Mouse (Mus musculus) gonadal fat pad, adult 2 months (tissue): ENCODE measurements around the gene Uck2. TPM values are rescaled to one million over a fixed set of nuclear protein-coding genes. Genes with fewer than 3 reads are reported as not detected.

ENCODE experiments used
- DNase-seq: peaks from one replicate; pipeline ENCODE4 v3.0.0-alpha.2; 2012; ENCODE audit warnings: low read depth
- polyA plus RNA-seq: library from polyadenylated mRNA; depleted of rRNA; stranded (reverse); fragments of >200 nt; gene quantifications from 2 replicates; pipeline ENCODE4 v1.2.3, GENCODE M21; 2012; rRNA removed

The Uck2 gene
- polyA plus RNA-seq, result 9.5 and 12.4 TPM in 2 replicates

GRCm38 (mm10) chr1:167285320-167285355, at the start of gene Uck2:
TSS of gene Uck2 (minus strand) at chr1:167285320.
- no peak for DNase-seq

DNA sequence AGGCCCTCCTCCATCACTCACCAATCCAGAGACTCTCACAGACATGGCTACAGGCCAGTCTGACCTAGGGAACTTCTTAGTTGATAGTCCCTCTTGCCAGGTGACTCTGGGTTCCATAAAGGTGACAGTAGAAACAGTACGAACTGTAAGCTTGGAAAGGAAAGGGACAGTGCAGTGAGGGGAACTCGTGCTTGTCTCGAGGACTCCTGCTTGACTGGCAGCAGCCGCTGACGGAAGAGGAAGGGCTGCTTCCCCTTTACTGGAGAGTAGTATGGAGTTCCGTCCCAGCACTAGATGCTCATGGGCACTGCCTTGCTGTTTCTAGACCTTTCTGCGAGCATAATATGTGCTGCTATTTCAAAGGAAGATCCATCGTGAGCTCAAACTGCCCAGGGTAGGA, 46.0 kb upstream of the Uck2 start:
- DNase-seq, result no peak

GRCm38 (mm10) chr1:167328776-167329175, 43.7 kb upstream of the Uck2 start:
- DNase-seq, result no peak

DNA sequence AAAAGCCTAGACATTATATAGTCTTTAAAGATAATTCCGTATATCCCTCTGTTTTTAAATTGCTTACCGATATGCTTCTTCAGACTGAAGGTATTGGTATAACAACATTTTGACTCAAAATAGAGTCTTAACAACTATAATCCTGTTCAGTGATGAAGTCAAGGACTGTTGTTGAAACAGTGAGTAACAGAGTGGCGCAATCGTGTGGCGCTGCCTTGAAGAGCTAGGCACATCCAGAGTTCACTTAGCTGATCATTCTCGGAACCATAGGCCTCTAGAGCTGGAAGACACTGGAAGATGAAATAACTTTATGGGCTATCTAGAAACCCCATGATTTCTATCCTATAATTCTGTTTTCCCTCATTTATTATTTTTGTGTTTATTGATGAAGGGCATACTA, 36.6 kb upstream of the Uck2 start:
- DNase-seq, result no peak

DNA sequence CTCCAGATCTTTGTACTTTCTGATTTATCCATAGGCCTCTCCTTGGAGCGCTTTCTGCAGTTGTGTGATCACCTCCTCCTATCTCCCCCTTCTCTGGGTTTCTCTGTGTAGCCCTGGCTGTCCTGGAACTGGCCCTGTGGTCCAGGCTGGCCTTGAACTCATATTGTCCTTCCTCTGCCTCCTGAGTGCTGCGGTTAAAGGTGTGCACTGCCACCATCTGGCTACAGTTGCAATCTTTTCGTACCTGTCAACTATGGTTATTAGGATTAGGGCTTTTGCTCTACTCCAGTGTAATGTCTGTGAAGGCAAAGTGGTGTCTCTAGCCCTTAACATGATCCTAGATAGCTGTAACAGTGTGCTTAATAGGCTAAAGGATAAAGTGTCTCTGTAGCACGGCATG, 28.1 kb upstream of the Uck2 start:
- DNase-seq, result no peak

GRCm38 (mm10) chr1:167312367-167312766, 27.2 kb upstream of the Uck2 start:
- no peak for DNase-seq

DNA sequence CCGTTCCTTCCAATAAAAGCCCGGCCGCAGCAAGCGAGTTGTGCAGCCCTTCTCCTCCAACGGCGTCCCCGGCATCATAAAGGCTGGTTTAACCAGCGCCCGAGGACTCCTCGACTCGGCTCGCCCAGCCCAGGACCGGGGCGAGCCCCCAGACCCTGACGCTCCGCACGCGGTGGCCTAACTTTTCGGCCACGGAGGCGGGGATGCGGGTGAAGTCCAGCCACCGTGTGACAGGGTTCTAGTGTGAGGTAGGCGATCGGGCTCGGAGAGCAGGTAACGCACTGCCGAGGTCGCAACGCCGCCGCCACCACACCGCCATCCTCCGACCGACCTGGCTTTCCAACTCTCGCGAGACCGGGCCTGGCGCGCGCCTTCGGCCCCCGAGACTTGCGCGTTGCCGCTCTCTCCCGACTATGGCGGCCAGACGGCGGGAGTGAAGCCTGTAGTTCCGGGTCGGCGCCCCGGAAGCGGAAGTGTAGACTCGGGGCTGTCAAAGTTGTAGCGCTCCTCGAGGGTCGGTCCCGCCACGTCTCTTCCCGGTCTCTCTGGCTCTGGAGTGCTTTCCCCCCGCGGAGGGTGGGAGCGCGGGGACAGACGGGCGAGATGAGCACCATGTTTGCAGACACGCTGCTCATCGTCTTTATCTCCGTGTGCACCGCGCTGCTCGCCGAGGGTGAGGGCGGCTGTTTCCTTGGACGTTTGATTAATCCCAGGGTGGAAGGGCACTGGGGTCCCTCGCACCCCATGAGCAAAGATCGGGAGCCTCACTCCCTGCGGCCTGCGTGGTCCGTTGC, 23.3 kb upstream of the Uck2 start, which contains the start of gene Tmco1:
Gene Tmco1 (plus strand): TSS at position 118 of the 794 bp plus-strand sequence.
- no peak for DNase-seq

GRCm38 (mm10) chr1:167307674-167308073, 22.6 kb upstream of the Uck2 start:
- DNase-seq, result no peak

GRCm38 (mm10) chr1:167306451-167307240, 21.5 kb upstream of the Uck2 start:
- no peak for DNase-seq

DNA sequence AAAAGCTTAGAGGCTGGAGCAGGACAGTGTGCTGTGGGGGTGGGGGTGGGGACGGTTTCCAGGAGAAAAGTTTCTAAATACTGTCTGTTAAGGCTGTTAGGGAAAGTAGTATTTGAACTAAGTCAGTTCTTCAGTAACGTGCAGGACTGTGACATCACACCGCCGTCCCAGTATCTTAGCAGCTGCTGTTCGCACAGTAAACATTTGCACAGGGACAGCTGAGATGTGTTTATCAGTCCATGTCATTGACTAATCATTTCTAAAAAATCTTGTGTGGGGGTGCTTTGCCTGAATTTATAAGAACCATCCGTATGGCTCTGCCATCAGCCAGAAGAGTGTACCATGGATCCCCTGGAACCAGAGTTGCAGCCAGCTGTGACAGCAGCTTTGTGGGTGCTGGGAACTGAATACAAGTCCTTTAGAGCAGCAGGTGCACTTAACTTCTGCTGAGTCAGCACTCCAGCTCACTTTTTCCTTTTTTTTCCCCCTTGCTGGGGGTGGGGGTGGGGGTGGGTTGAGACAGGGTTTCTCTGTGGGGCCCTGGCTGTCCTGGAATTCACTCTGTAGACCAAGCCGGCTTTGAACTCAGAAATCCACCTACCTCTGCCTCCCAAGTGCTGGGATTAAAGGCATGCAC, 20.5 kb upstream of the Uck2 start:
- no peak for DNase-seq

DNA sequence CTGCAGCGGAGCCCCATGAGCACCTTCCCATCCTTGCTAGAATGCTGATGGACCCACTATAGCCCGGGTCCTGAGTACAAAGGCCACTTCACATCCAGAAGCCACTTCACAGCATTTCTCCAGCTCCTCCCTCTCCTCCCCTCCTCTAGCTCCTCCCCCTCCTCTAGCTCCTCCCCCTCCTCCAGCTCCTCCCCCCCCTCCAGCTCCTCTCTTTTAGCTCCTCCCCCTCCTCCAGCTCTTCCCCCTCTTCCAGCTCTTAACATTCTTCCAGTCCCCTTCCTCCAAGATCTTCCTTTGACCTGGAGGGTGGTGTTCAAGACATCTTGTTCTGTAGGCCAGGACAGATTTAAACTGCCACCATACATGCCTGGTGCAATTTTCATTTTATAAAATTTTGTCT, 15.0 kb upstream of the Uck2 start:
- DNase-seq, result no peak

DNA sequence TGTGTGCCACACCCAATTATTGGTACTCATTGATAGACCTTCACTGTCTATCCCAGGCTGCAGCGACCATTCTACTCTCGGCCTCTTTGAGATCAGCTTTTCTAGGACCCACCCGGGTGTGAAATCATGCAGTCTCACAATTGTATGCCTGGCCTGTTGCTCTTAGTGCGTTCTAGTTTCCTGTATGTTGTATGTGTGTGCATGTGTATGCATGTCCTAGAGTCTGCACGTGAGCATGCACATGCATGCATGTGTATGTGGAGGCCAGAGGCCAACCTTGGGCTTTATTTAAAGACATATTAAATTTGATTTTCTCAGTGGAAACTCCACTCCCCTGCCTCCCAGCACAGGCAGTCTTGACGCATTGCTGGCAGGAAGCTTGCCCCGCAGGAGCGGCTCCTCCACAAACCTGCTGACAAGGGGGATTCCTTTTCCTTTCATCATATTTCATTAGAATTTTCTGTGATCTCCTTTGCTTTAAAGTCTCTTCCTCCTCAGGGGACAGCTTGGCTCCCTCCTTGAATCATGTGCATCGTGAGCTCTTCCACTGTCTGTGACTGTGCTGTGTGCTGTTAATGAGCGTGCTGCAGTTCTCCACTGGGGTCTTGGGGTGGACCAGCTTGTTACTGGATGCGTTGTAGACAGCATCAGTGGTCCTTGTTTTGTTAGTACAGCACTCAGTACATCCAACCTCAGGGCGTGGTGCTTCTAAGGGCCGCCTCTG, 10.7 kb upstream of the Uck2 start:
- DNase-seq, result no peak

- DNase-seq, result no peak
Measured at GRCm38 (mm10) chr1:167292447-167292846, 7.3 kb upstream of the Uck2 start.

GRCm38 (mm10) chr1:167291610-167292009, 6.5 kb upstream of the Uck2 start:
- DNase-seq, result no peak

- no peak for DNase-seq
Measured at GRCm38 (mm10) chr1:167290263-167290592, 5.1 kb upstream of the Uck2 start.

- no peak for DNase-seq
Measured at GRCm38 (mm10) chr1:167289567-167290262, 4.6 kb upstream of the Uck2 start.

DNA sequence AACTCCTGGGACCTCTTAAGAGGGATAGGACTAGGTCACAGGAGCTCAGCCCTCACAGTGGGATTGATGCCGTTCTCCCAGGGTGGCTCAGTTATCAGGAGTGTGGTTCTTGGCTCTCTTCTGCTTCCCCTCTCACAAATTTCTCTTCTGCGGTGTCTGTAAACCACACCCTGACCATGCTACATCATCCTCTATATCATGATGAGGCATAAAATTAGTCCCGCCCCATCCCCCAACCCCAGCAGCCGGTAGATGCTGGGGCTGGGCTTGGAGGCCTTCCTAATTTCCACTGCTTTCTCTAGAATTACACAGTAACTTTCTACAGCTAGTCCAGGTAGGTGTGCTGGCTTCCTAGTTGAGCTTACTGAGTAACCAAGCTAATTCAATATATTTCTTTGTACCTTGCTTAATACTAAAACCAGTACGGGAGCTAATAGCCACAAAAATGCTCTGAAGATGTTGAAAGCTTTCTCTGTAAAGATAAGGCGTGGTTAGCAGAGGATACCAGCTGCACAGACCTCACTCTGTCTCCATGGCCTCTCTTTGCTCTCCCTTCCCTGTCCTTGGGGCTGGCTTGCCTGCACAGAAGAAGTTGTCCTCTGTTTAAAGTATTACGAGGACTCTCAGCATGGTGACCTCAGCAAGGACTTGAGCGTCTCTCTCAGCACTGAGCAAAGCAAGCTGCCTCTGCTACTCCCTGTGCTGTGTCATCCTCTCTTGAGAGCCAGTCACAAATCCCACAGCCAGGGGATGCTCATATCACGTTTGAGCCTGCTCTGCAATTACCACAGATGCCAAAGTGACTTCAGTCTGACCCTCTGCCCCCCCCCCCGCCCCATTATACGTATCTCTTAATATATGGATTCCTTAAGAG, 3.8 kb upstream of the Uck2 start:
- DNase-seq, result no peak

DNA sequence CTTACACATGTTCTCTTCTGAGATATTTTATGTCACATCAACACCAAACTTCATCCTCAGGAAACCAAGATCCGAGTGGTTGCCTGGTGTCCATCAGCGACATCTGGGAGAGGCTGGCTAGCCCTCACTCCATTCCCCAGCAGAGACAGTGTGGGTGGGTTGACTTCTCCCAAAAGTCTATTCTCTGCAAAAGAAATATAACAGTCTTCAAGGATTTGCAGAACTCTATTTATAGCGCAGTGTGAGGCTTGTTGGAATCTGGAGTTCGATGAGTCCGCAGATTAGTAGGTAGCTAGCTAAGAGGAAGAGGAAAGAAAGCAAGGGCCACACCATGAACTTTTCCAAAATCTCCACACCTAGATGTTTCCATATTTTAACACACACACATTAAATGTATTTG, 2.0 kb upstream of the Uck2 start:
- no peak for DNase-seq

GRCm38 (mm10) chr1:167285356-167285755, 236 bp upstream of the Uck2 start:
- DNase-seq, result no peak

DNA sequence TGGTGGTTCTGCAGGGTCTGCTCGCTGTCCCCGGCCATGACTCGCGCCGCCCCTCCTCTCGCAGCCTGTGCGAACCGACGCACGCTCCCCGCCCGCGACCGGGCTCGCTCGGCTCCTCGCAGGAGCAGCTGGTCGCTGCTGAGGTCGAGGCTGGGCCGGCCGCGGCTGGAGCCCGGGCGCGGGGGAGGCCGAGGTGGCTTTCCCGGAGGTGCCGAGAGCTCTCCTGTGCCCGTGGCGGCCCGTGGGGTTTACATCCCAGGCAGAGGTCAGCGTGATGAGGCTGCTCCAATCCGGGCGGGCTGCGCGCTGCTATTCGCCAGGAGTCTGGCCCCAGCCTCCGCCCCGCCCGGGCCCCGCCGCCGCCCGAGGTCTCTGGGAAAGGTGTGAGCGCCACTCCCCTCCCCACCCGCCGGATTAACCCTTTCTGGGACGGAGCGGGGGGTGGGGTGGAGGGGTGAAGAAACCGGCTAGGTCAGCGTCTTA, 242 bp downstream of the Uck2 start:
- no peak for DNase-seq

DNA sequence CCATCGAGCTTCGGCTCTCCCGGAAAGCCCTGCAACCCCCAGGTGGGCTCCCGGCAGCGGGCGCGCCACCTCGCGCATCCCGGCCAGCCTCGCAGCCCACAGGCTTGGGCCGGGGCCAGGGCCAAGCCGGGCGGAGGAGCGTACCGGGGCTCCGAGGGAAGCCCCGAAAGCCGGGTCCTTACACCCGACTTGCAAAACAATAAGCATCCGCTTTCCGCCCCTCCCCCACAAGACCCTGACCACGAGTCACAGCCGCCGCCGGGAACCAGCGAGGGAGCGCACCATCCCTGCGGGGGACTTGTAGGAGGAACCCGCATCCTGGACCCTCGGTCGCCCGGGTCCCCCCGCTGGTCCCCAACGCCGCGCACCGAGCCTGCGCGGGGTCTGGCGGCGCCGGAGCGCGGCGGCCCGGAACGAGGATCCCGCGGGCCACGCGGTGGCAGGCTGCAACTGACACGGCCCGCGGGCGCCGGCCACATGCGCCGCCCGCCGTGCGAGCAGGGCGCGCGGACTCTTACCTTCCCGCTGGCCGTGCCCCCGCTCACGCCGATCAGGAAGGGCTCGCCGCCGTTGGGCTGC, 773 bp downstream of the Uck2 start:
- no peak for DNase-seq
